Mouse (Mus musculus) neural tube, embryonic 14.5 days (tissue): Measurements from ENCODE around the gene Kctd18. TPM values are rescaled to one million over a fixed set of nuclear protein-coding genes. Genes with fewer than 3 reads are reported as not detected.
A peak's percentile ranks its signal among the peaks of the same experiment; 100 is the strongest.

Source experiments
- ATAC-seq: fragments of 200-750 bp; cut with Nextera tagmentation; 2 replicates; pipeline ENCODE4 v1.8.0; 2017; ENCODE audit warnings: low read depth, mild to moderate bottlenecking, moderate TSS enrichment, moderate library complexity
- H3K27ac ChIP-seq: fragments of 300-500 bp; sonication (generic); 2 replicates; pipeline ENCODE4 v1.5.1; 2014; ENCODE audit warnings: low read depth, mild to moderate bottlenecking, control low read depth, low read length, moderate library complexity, mixed read lengths
- H3K27me3 ChIP-seq: fragments of 300-500 bp; sonication (generic); 2 replicates; pipeline ENCODE4 v1.6.1; 2014; ENCODE audit warnings: low read length; ENCODE audit not compliant: control insufficient read depth, insufficient read depth
- H3K36me3 ChIP-seq: fragments of 300-500 bp; sonication (generic); 2 replicates; pipeline ENCODE4 v1.6.1; 2014; ENCODE audit warnings: low read length, mixed read lengths; ENCODE audit not compliant: control insufficient read depth, insufficient read depth
- H3K4me1 ChIP-seq: fragments of 300-500 bp; sonication (generic); 2 replicates; pipeline ENCODE4 v1.6.1; 2014; ENCODE audit warnings: low read length; ENCODE audit not compliant: control insufficient read depth, insufficient read depth
- H3K4me2 ChIP-seq: fragments of 300-500 bp; sonication (generic); 2 replicates; pipeline ENCODE4 v1.6.1; 2014; ENCODE audit warnings: mild to moderate bottlenecking, low read depth, low read length, control low read depth
- H3K4me3 ChIP-seq: fragments of 300-500 bp; sonication (generic); 2 replicates; pipeline ENCODE4 v1.5.1; 2014; ENCODE audit warnings: low read depth, low read length, control low read depth, mixed read lengths
- H3K9ac ChIP-seq: fragments of 300-500 bp; sonication (generic); replicated peaks from 2 replicates; pipeline ENCODE4 v1.6.1; 2014; ENCODE audit warnings: low read depth, mild to moderate bottlenecking, control low read depth, low read length, mixed read lengths
- H3K9me3 ChIP-seq: fragments of 300-500 bp; sonication (generic); 2 replicates; pipeline ENCODE4 v1.6.1; 2016; ENCODE audit warnings: low read length; ENCODE audit not compliant: control insufficient read depth
- WGBS: fragments of 180-500 bp; shearing (Covaris S2); extraction: QIAGEN DNeasy Blood & Tissue Kit; methylation state at CpG from one replicate; pipeline ENCODE4 v1.1.7; 2014; 5-methylcytosine and 5-hydroxymethylcytosine counted together
- polyA plus RNA-seq: library from polyadenylated mRNA; unstranded; fragments of >200 nt; fragmentation: Nextera tagmentation; extraction: Ambion mirVana; gene quantifications from 2 replicates; pipeline ENCODE4 v1.2.1, GENCODE M21; 2014

Gene Kctd18
- 25.7 and 28.8 TPM in 2 replicates for polyA plus RNA-seq

GRCm38 (mm10) chr1:58018856-58019255, at the start of gene Kctd18:
Gene Kctd18 (minus strand): TSS chr1:58018956.
- H3K27me3 ChIP-seq, result no peaks in the 10 kb centered on the region
- H3K36me3 ChIP-seq, result no peaks in the 10 kb centered on the region
- H3K27ac ChIP-seq, result no peak within 1 kb of the TSS
- no peaks in the 10 kb centered on the region for H3K4me1 ChIP-seq
- H3K4me3 ChIP-seq, result no peak within 1 kb of the TSS
- WGBS, result 96% methylated on average over 7 of the region's 7 CpGs
- no peak within 1 kb of the TSS for H3K9ac ChIP-seq
- ATAC-seq, result no peak
- H3K4me2 ChIP-seq, result no peak within 1 kb of the TSS
- no peaks in the 10 kb centered on the region for H3K9me3 ChIP-seq

- 83% methylated on average over 3 of the region's 3 CpGs for WGBS
- ATAC-seq, result no peak
These were observed 46.9 kb upstream of the Kctd18 start for GRCm38 (mm10) chr1:58065606-58066005.

GRCm38 (mm10) chr1:58065151-58065550, 46.4 kb upstream of the Kctd18 start:
- no peaks in the 10 kb centered on the region for H3K36me3 ChIP-seq
- no peak overlapping the region for H3K27ac ChIP-seq
- no peak overlapping the region for H3K9ac ChIP-seq
- ATAC-seq, result no peak
- no peak overlapping the region for H3K4me2 ChIP-seq
- H3K4me3 ChIP-seq, result no peak overlapping the region
- WGBS, result 89% methylated on average over 5 of the region's 5 CpGs
- no peaks in the 10 kb centered on the region for H3K4me1 ChIP-seq
- no peaks in the 10 kb centered on the region for H3K9me3 ChIP-seq
- no peaks in the 10 kb centered on the region for H3K27me3 ChIP-seq

More at GRCm38 (mm10) chr1:58065606-58066005, 46.9 kb upstream of the Kctd18 start:
- H3K36me3 ChIP-seq, result no peaks in the 10 kb centered on the region
- no peak overlapping the region for H3K9ac ChIP-seq
- no peaks in the 10 kb centered on the region for H3K4me1 ChIP-seq
- no peak overlapping the region for H3K27ac ChIP-seq
- H3K27me3 ChIP-seq, result no peaks in the 10 kb centered on the region
- H3K9me3 ChIP-seq, result no peaks in the 10 kb centered on the region
- no peak overlapping the region for H3K4me2 ChIP-seq
- H3K4me3 ChIP-seq, result no peak overlapping the region

- H3K36me3 ChIP-seq, result no peaks in the 10 kb centered on the region
- no peak for ATAC-seq
- WGBS, result 90% methylated on average over 7 of the region's 7 CpGs
- H3K9me3 ChIP-seq, result no peaks in the 10 kb centered on the region
- H3K4me2 ChIP-seq, result no peak overlapping the region
- no peak overlapping the region for H3K9ac ChIP-seq
- H3K4me3 ChIP-seq, result no peak overlapping the region
- H3K27me3 ChIP-seq, result no peaks in the 10 kb centered on the region
- no peaks in the 10 kb centered on the region for H3K4me1 ChIP-seq
- no peak overlapping the region for H3K27ac ChIP-seq
These were observed 43.4 kb upstream of the Kctd18 start for GRCm38 (mm10) chr1:58062131-58062530.

GRCm38 (mm10) chr1:58058846-58059245, 40.1 kb upstream of the Kctd18 start:
- 89% methylated on average over 4 of the region's 4 CpGs for WGBS

GRCm38 (mm10) chr1:58056939-58057338, 38.2 kb upstream of the Kctd18 start:
- Histone ChIP-seq H3K9me3 (no peaks in the 10 kb centered on the region), H3K4me1 (no peaks in the 10 kb centered on the region), H3K4me2 (no peak overlapping the region), H3K9ac (no peak overlapping the region), H3K27me3 (no peaks in the 10 kb centered on the region), H3K4me3 (no peak overlapping the region), H3K27ac (no peak overlapping the region), H3K36me3 (no peaks in the 10 kb centered on the region)
- 88% methylated on average over 11 of the region's 11 CpGs for WGBS
- no peak for ATAC-seq

More at GRCm38 (mm10) chr1:58058846-58059245, 40.1 kb upstream of the Kctd18 start:
- Histone ChIP-seq H3K4me1 (no peaks in the 10 kb centered on the region), H3K27me3 (no peaks in the 10 kb centered on the region), H3K4me2 (no peak overlapping the region), H3K4me3 (no peak overlapping the region), H3K27ac (no peak overlapping the region), H3K9ac (no peak overlapping the region), H3K36me3 (no peaks in the 10 kb centered on the region), H3K9me3 (no peaks in the 10 kb centered on the region)
- no peak for ATAC-seq

- no peak overlapping the region for H3K4me3 ChIP-seq
- H3K27me3 ChIP-seq, result no peaks in the 10 kb centered on the region
- WGBS, result 77% methylated on average over 13 of the region's 13 CpGs
- H3K4me2 ChIP-seq, result no peak overlapping the region
- no peak overlapping the region for H3K9ac ChIP-seq
- no peaks in the 10 kb centered on the region for H3K4me1 ChIP-seq
- H3K36me3 ChIP-seq, result no peaks in the 10 kb centered on the region
- no peaks in the 10 kb centered on the region for H3K9me3 ChIP-seq
- no peak; the same call in 1 of the 2 replicates for ATAC-seq
- H3K27ac ChIP-seq, result no peak overlapping the region
These were observed 37.5 kb upstream of the Kctd18 start for GRCm38 (mm10) chr1:58056074-58056807.

GRCm38 (mm10) chr1:58055598-58055997, 36.8 kb upstream of the Kctd18 start:
- 76% methylated on average over 11 of the region's 11 CpGs for WGBS
- Histone ChIP-seq H3K9ac (no peak overlapping the region), H3K4me2 (no peak overlapping the region), H3K36me3 (no peaks in the 10 kb centered on the region), H3K4me3 (no peak overlapping the region), H3K4me1 (no peaks in the 10 kb centered on the region), H3K27ac (no peak overlapping the region), H3K9me3 (no peaks in the 10 kb centered on the region), H3K27me3 (no peaks in the 10 kb centered on the region)
- peak; percentile 46; the same call in 1 of the 2 replicates for ATAC-seq

- Histone ChIP-seq H3K27me3 (no peaks in the 10 kb centered on the region), H3K4me1 (no peaks in the 10 kb centered on the region), H3K4me2 (no peak overlapping the region), H3K9ac (no peak overlapping the region), H3K9me3 (no peaks in the 10 kb centered on the region), H3K4me3 (no peak overlapping the region), H3K27ac (no peak overlapping the region), H3K36me3 (no peaks in the 10 kb centered on the region)
- no peak for ATAC-seq
- WGBS, result 92% methylated on average over 5 of the region's 5 CpGs
These were observed 30.4 kb upstream of the Kctd18 start for GRCm38 (mm10) chr1:58049126-58049525.
